Mouse (Mus musculus) c-Kit-positive CD71-positive TER-119-positive erythroid progenitor cells, embryonic 14.5 days (primary cell): ENCODE data around the gene Max.

Source experiments
- DNase-seq: peaks from one replicate; pipeline ENCODE4 v3.0.0-alpha.2; 2013; ENCODE audit warnings: low spot score

The Max gene

DNA sequence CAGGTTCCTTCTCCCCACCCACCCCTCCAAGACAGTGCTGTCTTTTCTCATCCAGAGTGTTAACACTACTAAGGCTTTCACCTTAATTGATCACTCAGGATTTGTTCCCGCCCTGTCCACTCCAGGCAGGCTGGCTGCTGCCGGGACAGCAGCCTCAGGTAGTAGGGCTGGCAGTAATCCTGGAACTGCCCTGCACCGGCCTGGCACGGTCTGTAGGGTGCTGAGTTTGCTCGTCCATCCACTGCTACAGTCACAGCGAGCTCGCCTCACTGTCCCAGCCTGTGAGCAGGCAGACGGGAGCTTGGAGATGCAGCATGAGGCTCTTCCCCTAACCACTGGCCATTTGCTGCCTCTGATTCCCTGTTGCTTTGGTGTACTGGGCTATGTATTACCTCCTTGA is 41.0 kb downstream of the Max start:
- DNase-seq, result no peak

DNA sequence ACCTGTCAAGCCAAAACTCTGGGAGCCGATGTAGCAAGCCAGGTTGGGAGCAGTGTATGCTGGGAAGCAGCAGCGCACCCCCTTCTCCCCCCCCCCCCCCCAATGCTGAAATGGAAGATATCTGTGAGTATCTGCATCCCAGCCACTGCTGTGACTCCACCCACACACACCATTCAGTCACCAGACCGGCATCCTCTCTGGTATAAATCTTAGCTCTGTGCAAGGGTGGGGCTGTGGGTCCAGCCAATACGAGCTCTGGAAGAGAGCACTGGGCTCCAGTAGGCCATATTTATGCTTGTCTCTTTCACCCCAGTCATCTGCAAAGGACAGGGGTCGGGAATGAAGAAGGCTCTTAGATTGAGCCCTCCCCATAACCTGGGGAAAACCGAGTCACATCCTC is 41.6 kb downstream of the Max start:
- no peak for DNase-seq

DNA sequence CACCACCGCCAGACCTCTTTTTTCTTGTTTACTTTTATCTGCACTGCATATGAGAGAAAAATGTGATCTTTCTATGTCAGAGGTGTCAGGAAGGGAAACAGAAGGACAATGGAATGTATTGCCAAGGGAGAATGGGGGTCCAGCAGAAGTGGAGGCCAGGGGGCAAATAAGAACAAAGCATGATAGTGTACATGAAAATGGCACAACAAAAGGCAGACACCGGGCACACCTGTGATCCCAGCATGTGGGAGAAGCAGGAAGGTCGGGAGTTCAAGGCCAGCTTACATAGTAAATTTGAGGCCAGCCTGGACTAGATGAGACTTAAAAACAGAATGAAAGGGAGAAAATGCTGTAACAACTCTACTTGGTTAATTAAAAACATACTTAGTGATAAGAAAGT is 43.1 kb downstream of the Max start:
- DNase-seq, result no peak

DNA sequence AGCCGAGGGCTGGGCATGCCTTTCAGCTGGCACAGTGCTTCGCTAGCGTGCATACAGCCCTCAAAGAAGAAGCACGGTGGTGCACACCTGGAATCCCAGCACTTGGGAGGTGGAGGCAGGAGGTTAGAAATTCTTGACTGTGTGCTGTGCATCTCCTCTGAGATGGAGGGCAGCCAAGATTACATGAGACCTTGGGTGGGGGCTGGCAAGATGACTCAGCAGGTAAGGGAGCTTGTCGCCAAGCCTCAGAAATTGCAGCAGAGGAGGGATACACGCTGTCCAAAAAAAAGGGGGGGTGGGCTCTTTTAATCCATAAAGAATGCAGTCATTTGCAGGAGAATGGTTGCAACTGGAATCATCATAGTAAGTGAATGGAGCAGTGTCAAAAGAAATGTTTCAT is 43.9 kb downstream of the Max start:
- no peak for DNase-seq

DNA sequence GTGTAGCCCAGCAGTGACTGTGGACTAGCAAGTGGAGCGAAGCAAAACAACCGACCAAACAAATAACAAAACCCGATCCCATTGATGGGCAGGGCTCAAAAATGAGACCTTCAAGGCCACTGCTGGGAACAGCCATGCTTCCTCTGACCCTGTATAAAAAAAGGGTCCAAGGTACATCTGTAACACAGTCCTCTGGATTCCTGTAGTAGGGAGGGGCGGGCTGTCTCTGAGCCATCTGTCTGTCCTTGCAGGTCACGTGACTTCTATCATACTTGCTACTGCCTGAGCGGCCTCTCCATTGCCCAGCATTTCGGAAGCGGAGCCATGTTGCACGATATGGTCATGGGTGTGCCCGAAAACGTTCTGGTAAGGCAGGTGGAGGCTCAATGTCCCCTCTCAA is 45.8 kb downstream of the Max start:
- no peak for DNase-seq

DNA sequence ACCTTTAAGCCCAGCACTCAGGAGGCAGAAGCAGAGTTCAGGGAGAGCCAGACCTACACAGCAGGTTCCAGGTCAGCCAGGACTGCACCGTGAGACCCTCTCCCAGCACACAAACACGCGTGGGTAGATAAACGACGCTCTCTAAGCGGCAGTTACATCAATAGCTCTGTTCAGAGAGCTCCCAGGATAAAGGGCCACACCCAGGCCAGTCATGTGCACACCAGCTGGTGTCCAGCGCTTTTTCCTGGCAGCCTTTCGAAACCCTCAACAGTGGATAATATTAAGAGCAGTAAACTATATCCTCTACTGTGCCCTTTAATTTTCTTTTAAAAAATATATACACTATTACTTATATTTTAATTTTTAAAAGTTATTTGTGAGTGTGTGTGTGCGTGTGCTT is 49.8 kb downstream of the Max start:
- DNase-seq, result no peak

GRCm38 (mm10) chr12:76911171-76911726 is 50.8 kb downstream of the Max start:
- no peak for DNase-seq

DNA sequence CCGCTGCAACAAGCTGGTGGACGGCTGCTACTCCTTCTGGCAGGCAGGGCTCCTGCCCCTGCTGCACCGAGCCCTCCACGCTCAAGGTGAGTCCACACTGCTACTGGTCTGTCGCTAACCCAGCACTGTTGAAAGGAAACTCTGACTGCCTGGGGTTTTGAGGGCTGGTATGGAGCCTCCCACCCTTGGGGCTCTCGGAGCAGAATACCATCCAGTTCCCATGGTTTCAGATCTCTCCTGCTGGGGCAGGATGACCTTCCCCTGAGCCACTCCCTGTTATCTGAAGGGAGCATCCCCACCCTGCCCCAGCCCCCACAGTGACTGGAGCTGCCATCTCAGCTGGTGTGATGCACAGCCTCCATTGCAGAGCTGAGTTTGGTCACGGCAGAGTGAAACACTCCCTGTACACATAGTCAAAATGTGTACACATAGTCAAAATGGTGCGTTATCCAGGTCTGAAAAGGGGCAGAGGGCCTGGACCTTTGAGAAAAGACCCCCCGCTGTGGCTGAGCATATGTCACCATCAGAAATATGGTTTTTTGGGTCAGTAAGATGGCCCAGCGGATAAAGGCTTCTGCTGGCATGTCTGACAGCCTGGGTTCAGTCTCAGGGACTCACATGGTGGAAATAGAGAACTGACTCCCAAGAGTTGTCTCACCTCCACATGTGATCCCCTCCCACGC is 51.6 kb downstream of the Max start:
- DNase-seq, result peak; percentile 80

- peak; percentile 90 for DNase-seq
These were observed 52.8 kb downstream of the Max start for GRCm38 (mm10) chr12:76909218-76909617.

DNA sequence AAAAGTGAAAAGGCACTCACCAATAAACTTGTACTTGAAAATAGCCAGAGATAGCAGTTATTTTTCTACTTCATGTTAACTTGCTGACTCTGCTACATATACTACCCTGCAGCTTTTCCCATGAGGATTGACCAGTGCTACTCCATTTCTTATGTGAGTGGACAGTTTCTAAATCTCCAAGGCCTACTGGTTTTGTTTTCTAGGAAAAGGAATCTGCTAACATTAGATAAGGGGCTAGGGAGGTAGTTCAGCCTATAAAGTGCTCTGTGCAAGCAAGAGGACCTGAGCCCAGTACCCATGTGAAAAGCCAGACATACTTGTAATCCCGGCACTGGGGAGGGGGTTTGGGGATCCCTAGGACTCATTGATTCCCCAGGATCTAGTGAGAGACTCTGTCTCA is 55.7 kb downstream of the Max start:
- DNase-seq, result peak; percentile 34

GRCm38 (mm10) chr12:76901508-76902294 is 60.3 kb downstream of the Max start:
- no peak for DNase-seq

- no peak for DNase-seq
These were observed 62.6 kb downstream of the Max start for GRCm38 (mm10) chr12:76899261-76899975.

DNA sequence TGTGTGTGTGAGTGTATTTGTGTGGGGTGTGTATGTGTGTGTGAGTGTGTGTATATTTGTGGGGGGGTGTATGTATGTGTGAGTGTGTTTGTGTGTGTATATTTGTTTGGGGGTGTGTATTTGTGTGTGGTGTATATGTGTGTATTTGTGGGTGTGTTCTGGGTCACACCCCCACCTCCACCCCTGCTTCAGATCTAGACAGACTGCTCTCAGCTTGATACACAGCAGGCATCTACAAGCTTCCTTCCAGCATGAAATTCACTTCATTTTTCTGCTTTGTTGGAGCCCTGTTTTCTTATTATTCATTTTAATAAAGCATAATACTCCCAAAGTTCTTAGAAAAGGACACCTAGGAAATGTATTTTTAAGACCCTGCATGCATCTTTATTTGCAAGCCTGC is 63.9 kb downstream of the Max start:
- no peak for DNase-seq

GRCm38 (mm10) chr12:76897006-76897405 is 65.0 kb downstream of the Max start:
- no peak for DNase-seq

DNA sequence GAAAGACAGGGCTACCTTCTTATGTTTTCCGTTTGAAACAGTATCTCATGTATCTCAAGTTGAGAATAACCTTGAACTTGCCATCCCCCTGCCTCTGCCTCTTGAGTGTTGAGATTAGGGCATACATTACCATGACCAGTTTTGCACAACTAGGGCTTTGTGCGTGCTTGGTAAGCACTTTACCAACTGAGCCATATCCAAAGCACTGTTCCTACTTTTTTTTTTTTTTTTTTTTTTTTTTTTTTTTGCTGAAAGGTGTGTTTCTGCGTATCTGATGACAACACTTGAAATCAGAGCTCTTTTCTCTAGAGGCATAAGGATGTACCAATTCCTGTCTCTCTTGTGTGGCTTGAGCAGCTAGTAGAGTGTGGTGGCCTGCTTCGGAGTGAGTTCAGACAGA is 65.4 kb downstream of the Max start:
- DNase-seq, result no peak

GRCm38 (mm10) chr12:76895777-76896176 is 66.2 kb downstream of the Max start:
- DNase-seq, result no peak

- DNase-seq, result no peak
These were observed 67.0 kb downstream of the Max start for GRCm38 (mm10) chr12:76894792-76895559.

GRCm38 (mm10) chr12:76892910-76893695 is 68.9 kb downstream of the Max start:
- DNase-seq, result no peak

- no peak for DNase-seq
These were observed 70.8 kb downstream of the Max start for GRCm38 (mm10) chr12:76891160-76891559.

GRCm38 (mm10) chr12:76889404-76890184 is 72.4 kb downstream of the Max start:
- no peak for DNase-seq
